Mouse (Mus musculus) midbrain, embryonic 16.5 days (tissue): ENCODE measurements around the gene Slc39a7. TPM values are rescaled to one million over a fixed set of nuclear protein-coding genes. Genes with fewer than 3 reads are reported as not detected.

ENCODE experiments used
- ATAC-seq: fragments of 200-750 bp; cut with Nextera tagmentation; 2 replicates; pipeline ENCODE4 v1.8.0; 2017; ENCODE audit warnings: moderate TSS enrichment
- H3K27ac ChIP-seq: fragments of 300-500 bp; sonication (generic); 2 replicates; pipeline ENCODE4 v1.5.1; 2014; ENCODE audit warnings: mild to moderate bottlenecking, low read length, mixed read lengths
- H3K27me3 ChIP-seq: fragments of 300-500 bp; sonication (generic); 2 replicates; pipeline ENCODE4 v1.6.1; 2014; ENCODE audit warnings: low read depth, low read length, mixed read lengths; ENCODE audit not compliant: control insufficient read depth, insufficient read depth
- H3K36me3 ChIP-seq: fragments of 300-500 bp; sonication (generic); 2 replicates; pipeline ENCODE4 v1.6.1; 2014; ENCODE audit warnings: mild to moderate bottlenecking, low read length, moderate library complexity, mixed read lengths; ENCODE audit not compliant: control insufficient read depth, insufficient read depth
- H3K4me1 ChIP-seq: fragments of 300-500 bp; sonication (generic); 2 replicates; pipeline ENCODE4 v1.6.1; 2014; ENCODE audit warnings: mild to moderate bottlenecking, low read length, mixed read lengths; ENCODE audit not compliant: control insufficient read depth, insufficient read depth
- H3K4me2 ChIP-seq: fragments of 300-500 bp; sonication (generic); 2 replicates; pipeline ENCODE4 v1.6.1; 2014; ENCODE audit warnings: mild to moderate bottlenecking, low read length, mixed read lengths
- H3K4me3 ChIP-seq: fragments of 300-500 bp; sonication (generic); 2 replicates; pipeline ENCODE4 v1.5.1; 2014; ENCODE audit warnings: low read depth, mild to moderate bottlenecking, low read length, moderate library complexity, mixed read lengths
- H3K9ac ChIP-seq: fragments of 300-500 bp; sonication (generic); 2 replicates; pipeline ENCODE4 v1.6.1; 2014; ENCODE audit warnings: low read depth, low read length, mixed read lengths
- H3K9me3 ChIP-seq: fragments of 300-500 bp; sonication (generic); replicated peaks from 2 replicates; pipeline ENCODE4 v1.6.1; 2014; ENCODE audit warnings: mild to moderate bottlenecking, low read length, mixed read lengths; ENCODE audit not compliant: control insufficient read depth, poor library complexity, severe bottlenecking
- WGBS: fragments of 180-500 bp; shearing (Covaris S2); extraction: QIAGEN DNeasy Blood & Tissue Kit; methylation state at CpG from one replicate; pipeline ENCODE4 v1.1.7; 2014; 5-methylcytosine and 5-hydroxymethylcytosine counted together
- polyA plus RNA-seq: library from polyadenylated mRNA; unstranded; fragments of >200 nt; fragmentation: Nextera tagmentation; extraction: Ambion mirVana; gene quantifications from 2 replicates; pipeline ENCODE4 v1.2.1, GENCODE M21; 2015

Gene Slc39a7
- polyA plus RNA-seq, 1 experiment from 2014 or later, result 175 TPM

DNA sequence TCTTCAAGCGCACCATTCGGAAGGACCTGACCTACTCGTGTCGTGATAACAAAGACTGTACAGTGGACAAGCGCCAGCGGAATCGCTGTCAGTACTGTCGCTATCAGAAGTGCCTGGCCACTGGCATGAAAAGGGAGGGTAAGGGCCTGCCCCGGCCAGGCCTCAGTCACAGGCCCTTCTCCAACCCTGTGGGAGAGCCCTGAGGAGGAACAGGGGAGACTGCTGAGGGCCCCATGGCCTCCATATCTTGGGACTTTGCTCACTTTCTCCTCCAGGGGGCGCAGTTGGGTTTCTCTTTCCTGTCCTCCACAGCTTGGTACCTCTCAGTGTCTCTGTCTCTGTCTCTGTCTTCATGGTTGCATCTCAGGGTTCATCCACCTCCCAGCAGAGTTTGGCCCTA lies 2.6 kb upstream of the Slc39a7 start:
- Histone ChIP-seq H3K4me3 (no peak overlapping the region), H3K27ac (no peak overlapping the region), H3K4me2 (no peak overlapping the region), H3K9me3 (no peaks in the 10 kb centered on the region), H3K4me1 (peaks cover 35% of the 10 kb centered on the region), H3K27me3 (no peaks in the 10 kb centered on the region; the same call in 1 of the 2 replicates), H3K36me3 (peaks cover 28% of the 10 kb centered on the region), H3K9ac (no peak overlapping the region)
- 76% methylated on average over 10 of the region's 10 CpGs for WGBS
- no peak for ATAC-seq

DNA sequence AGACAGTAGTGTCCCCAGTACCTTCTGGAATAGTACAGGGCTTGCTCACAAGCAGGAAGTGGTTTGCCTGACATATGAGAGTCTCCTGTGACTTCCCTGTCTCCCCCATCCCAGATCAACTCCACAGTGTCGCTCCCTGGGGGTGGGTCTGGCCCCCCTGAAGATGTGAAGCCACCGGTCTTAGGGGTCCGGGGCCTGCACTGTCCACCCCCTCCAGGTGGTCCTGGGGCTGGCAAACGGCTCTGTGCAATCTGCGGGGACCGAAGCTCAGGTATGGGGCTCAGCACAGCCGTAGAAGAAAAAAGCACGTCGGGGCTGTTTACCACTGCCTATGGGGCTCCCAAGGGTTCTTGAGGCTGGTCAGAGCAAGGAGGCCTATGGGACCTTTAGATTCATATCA lies 2.0 kb upstream of the Slc39a7 start:
- Histone ChIP-seq H3K9me3 (no peaks in the 10 kb centered on the region), H3K4me3 (0 out of 2 replicates have a peak overlapping the region, but pooled peaks have one; percentile 81), H3K27me3 (no peaks in the 10 kb centered on the region; the same call in 1 of the 2 replicates), H3K4me1 (peaks cover 34% of the 10 kb centered on the region), H3K9ac (no peak overlapping the region), H3K4me2 (peak overlapping the region; percentile 85; the same call in 1 of the 2 replicates), H3K36me3 (peaks cover 33% of the 10 kb centered on the region), H3K27ac (no peak overlapping the region)
- WGBS, result 95% methylated on average over 9 of the region's 9 CpGs
- no peak for ATAC-seq

DNA sequence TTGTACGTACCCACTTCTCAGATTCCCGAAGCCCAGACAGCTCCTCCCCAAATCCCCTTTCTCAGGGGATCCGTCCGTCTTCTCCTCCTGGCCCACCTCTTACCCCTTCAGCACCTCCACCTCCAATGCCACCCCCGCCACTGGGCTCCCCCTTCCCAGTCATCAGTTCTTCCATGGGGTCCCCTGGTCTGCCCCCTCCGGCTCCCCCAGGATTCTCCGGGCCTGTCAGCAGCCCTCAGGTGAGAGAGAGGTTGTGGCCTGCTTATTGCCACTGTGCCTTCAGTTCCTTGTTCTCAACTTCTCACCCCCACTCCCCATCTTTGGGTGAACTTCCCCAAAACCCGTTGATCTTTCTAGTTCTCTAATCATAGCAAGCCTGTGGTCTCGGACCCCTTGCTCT lies 1.3 kb upstream of the Slc39a7 start:
- Histone ChIP-seq H3K36me3 (peaks cover 30% of the 10 kb centered on the region), H3K4me2 (peak overlapping the region; percentile 85), H3K27ac (no peak overlapping the region), H3K9ac (peak overlapping the region; percentile 90), H3K27me3 (no peaks in the 10 kb centered on the region; the same call in 1 of the 2 replicates), H3K9me3 (no peaks in the 10 kb centered on the region), H3K4me1 (peaks cover 35% of the 10 kb centered on the region), H3K4me3 (peak overlapping the region; percentile 81)
- WGBS, result 62% methylated on average over 9 of the region's 9 CpGs
- ATAC-seq, result no peak

DNA sequence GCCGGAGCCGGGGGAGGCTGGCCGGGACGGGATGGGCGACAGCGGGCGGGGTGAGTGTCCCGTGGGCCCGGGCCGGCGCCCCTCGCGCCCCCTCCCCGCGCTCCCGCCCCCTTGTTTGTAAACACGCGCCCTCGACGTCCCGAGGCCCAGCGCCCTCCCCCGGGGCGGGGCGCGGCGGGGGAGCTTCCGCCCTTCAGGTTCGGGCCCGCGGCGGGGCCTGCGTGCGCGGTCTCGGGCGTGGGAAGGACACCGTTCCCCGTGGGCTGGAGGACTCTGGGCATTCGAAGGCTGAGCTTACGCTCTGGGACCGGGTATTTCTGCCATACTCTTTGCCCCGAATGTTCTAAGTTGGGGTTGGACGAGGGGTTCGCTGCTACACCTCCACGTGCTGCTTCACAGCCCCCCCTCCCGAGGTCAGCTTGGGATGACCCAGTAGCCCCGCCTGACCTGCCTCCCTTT lies 721 bp upstream of the Slc39a7 start:
- no peak for ATAC-seq
- H3K36me3 ChIP-seq, result peaks cover 24% of the 10 kb centered on the region

DNA sequence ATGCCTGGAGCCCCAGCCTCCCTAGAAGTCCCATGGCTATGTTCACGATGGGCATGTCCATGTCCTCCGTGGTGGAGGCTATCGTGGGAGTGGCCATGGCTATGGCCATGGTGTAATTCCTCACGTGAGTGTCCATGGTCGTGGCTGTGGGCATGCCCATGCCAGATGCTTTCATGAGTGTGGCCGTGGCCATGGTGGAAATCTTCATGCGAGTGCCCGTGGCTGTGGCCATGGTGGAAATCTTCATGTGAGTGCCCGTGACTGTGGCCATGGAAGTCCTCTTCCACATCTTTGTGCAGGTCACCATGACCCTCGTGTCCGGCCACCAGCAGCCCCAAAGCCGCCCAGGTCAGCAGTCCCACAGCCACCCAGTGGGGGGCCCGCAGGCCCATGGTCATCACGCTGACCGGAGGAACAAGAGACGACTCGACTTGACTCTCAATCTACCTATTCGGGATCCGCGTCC lies 588 bp downstream of the Slc39a7 start:
- H3K4me1 ChIP-seq, result peaks cover 50% of the 10 kb centered on the region
- peak overlapping the region; percentile 81 for H3K4me3 ChIP-seq
- H3K4me2 ChIP-seq, result peak overlapping the region; percentile 78
- no peaks in the 10 kb centered on the region for H3K27me3 ChIP-seq
- 3% methylated on average over 20 of the region's 20 CpGs for WGBS
- H3K27ac ChIP-seq, result peak overlapping the region; percentile 98
- peak overlapping the region; percentile 90 for H3K9ac ChIP-seq
- ATAC-seq, result no peak
- peaks cover 14% of the 10 kb centered on the region for H3K36me3 ChIP-seq
- H3K9me3 ChIP-seq, result no peaks in the 10 kb centered on the region

More for the DNA sequence above, 721 bp upstream of the Slc39a7 start:
- Histone ChIP-seq H3K9me3 (no peaks in the 10 kb centered on the region), H3K9ac (peak overlapping the region; percentile 90), H3K4me1 (peaks cover 38% of the 10 kb centered on the region), H3K4me3 (peak overlapping the region; percentile 81), H3K27me3 (no peaks in the 10 kb centered on the region), H3K27ac (peak overlapping the region; percentile 98), H3K4me2 (peak overlapping the region; percentile 85)
- WGBS, result under 1% methylated on average over 23 of the region's 48 CpGs

DNA sequence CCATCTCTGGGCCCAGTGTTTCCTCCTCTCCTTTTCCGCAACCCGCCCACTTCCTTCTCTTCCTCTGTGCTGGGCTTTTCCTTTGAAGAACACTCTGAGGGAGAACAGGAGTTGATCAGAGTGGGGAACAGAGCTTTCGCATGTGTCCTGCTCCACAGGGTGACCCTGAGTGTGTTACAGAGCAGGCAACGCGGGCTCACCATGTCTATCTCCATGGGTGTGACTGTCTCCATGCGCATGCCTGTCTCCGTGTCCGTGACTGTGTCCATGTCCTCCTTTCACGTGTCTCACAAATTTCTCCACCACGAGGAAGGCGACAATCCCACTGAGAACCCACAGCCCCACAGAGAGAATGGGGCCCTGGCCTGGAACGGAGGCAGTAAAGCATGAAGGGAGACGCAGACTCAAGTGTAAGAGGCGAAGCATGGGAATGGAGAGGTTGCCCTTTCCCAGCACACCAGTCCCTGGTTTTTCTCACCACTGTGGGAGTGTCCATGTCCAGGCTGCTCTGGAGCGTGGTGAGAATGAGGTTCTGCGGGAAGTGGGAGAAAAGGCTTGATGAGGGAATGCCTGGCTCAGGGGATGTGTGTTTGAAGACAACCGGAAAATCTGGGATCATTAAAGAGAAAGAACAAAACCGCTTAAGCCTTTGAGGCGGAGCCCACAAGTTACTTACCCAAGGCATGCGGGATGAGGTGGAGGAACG lies 1.4 kb downstream of the Slc39a7 start:
- peak overlapping the region; percentile 90 for H3K9ac ChIP-seq
- H3K27ac ChIP-seq, result no peak overlapping the region
- peaks cover 59% of the 10 kb centered on the region for H3K4me1 ChIP-seq
- ATAC-seq, result no peak
- no peaks in the 10 kb centered on the region for H3K27me3 ChIP-seq
- H3K9me3 ChIP-seq, result no peaks in the 10 kb centered on the region
- H3K4me2 ChIP-seq, result peak overlapping the region; percentile 78
- H3K36me3 ChIP-seq, result peaks cover 8% of the 10 kb centered on the region
- 58% methylated on average over 21 of the region's 21 CpGs for WGBS
- peak overlapping the region; percentile 81 for H3K4me3 ChIP-seq

DNA sequence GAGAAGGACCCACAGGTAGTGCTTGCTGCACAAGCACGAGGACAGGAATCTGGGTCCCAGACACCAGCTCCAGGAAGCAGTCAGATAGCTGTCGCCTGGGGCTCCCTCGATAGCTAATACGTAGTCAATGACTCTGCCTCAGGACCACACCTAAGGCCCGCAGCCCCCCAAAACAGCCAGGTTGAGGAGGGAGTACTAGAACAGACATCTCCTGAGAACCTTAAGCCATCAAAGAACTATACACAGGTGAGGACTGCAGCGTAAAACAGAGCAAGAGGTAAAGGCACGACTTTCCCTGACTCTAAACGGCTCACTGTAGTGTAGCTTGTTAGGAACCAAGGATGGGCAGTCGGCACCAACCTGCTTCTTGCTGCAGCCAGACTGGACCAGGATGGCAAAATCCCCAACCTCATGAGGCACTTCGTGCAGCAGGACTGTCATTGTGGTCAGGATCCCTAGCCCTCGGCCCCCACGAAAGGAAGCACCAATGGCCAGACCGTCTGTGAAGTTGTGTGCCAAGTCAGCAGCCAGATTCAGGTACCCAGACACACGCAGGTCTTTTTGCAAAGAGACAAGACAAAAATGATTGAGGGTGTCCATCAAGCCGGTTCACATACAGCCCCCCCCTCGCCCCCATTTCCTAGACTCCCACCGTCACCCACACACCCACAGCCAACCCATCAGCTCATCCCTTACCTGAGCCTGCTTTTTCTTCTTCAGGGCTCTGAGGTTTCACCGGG lies 2.2 kb downstream of the Slc39a7 start:
- Histone ChIP-seq H3K27me3 (no peaks in the 10 kb centered on the region), H3K9ac (no peak overlapping the region; the same call in 1 of the 2 replicates), H3K9me3 (no peaks in the 10 kb centered on the region), H3K27ac (no peak overlapping the region), H3K36me3 (peaks cover 8% of the 10 kb centered on the region), H3K4me1 (peaks cover 59% of the 10 kb centered on the region), H3K4me3 (peak overlapping the region; percentile 81; the same call in 1 of the 2 replicates), H3K4me2 (peak overlapping the region; percentile 78; the same call in 1 of the 2 replicates)
- no peak for ATAC-seq
- WGBS, result 80% methylated on average over 18 of the region's 18 CpGs

DNA sequence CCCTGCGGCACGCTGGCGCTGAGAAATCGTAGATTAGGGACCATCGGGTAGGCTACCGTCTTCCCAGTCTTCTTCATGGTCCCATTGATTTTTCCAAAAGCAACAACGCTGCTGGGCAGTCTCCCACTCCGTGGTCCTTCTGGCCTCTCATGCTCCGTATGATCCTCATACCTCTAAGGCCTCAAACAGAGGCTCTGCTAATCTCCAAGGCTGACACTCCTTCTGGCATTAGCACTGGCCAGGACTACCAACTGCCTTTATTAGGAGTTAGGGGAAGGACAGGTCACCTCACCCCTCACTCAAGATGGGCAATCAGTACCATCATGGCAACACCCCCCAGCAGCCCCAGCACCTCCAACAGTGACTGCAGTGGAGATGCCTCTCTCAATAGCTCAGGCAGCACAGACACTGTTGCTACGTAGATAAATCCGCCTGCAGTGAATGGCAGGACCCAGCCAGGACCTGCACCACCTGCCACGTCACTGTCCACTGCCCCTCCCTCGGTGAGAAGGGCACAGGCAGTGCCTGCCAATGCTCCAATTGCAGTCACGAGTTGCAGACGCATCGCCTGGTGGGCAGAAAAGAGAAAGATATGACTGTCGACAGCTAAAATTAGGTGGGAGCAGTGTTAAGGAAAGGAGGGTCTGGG lies 2.9 kb downstream of the Slc39a7 start:
- H3K27me3 ChIP-seq, result no peaks in the 10 kb centered on the region
- ATAC-seq, result no peak
- no peaks in the 10 kb centered on the region for H3K9me3 ChIP-seq
- H3K4me3 ChIP-seq, result 0 out of 2 replicates have a peak overlapping the region, but pooled peaks have one; percentile 54
- 34% methylated on average over 17 of the region's 17 CpGs for WGBS
- peaks cover 62% of the 10 kb centered on the region for H3K4me1 ChIP-seq
- H3K36me3 ChIP-seq, result peaks cover 8% of the 10 kb centered on the region
- no peak overlapping the region for H3K9ac ChIP-seq
- peak overlapping the region; percentile 97; the same call in 1 of the 2 replicates for H3K4me2 ChIP-seq
- peak overlapping the region; percentile 78 for H3K27ac ChIP-seq
